In the genomic region with DNA sequence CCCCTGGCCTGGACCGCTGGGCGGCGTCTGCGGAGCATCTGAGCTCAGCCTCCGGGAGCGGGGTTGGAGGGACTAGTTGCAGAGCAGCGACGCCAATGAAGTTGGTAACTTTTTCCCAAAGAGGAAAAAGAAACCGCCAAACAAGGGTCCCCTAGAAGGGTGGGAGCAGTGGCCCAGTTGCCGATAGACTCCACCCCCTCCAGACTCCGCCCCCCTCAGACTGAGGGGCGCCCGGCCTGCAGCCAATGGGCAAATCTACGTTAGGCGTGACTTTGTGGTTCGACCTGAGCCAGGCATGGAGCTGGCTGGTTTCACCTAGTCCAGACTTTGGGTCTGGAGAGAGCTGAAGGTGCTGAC, we compare ENCODE assay signal across 9 mouse cellular contexts.
DNase-seq lines count a peak whose midpoint lies in the region; ATAC-seq lines count a peak whose summit lies in the region.
"Had no signal": no experiment of that assay in that cellular context is flagged by ENCODE, and none has a peak within 500 bp of the region (broad histone marks: within the 10 kb centered on the region; RNA-seq: fewer than 3 reads in every experiment).

No protein-coding gene starts in this region.

- peak overlapping the region; percentile 67 for H3K4me3 ChIP-seq in heart, embryonic 10.5 days
- H3K4me3 ChIP-seq in heart, embryonic 16.5 days (ENCODE audit: low read length) = peak overlapping the region; percentile 69
- H3K4me3 ChIP-seq in neural tube, embryonic 11.5 days (ENCODE audit: low read depth, low read length) = peak overlapping the region; percentile 49

- H3K9me3 ChIP-seq in heart, embryonic 10.5 days = no peaks in the 10 kb centered on the region
- no peaks in the 10 kb centered on the region for H3K9me3 ChIP-seq in heart, embryonic 16.5 days (replicated peaks; ENCODE audit: control insufficient read depth, low read length)
- H3K9me3 ChIP-seq in neural tube, embryonic 11.5 days (ENCODE audit: control insufficient read depth, low read length) = no peaks in the 10 kb centered on the region

- H3K27me3 ChIP-seq in heart, embryonic 10.5 days (ENCODE audit: insufficient read depth, poor library complexity, severe bottlenecking) = no peaks in the 10 kb centered on the region
- peaks cover 2% of the 10 kb centered on the region; the same call in 1 of the 2 replicates for H3K27me3 ChIP-seq in heart, embryonic 16.5 days (ENCODE audit: control insufficient read depth, insufficient read depth, low read length)
- H3K27me3 ChIP-seq in neural tube, embryonic 11.5 days (ENCODE audit: control insufficient read depth, insufficient read depth, low read length) = no peaks in the 10 kb centered on the region

- 1% methylated on average over 16 of the region's 16 CpGs for WGBS in heart, embryonic 10.5 days
- under 1% methylated on average over 16 of the region's 16 CpGs for WGBS in heart, embryonic 16.5 days
- under 1% methylated on average over 16 of the region's 16 CpGs for WGBS in neural tube, embryonic 11.5 days

- H3K4me2 ChIP-seq in heart, embryonic 16.5 days (ENCODE audit: low read depth, low read length) = peak overlapping the region; percentile 100
- peak overlapping the region; percentile 96 for H3K4me2 ChIP-seq in neural tube, embryonic 11.5 days (ENCODE audit: low read depth)

- intact Hi-C loops in left cerebral cortex, postnatal 25 days (cut with DNase I) = loop anchor here (5.0 to 10.0 kb wide), 2 partner anchors 76 to 128 kb away; a partner anchor contains a TSS

- peak overlapping the region; percentile 75 for H3K9ac ChIP-seq in heart, embryonic 16.5 days (ENCODE audit: low read length)
- peak overlapping the region; percentile 65 for H3K9ac ChIP-seq in neural tube, embryonic 11.5 days (ENCODE audit: low read length)

- peak overlapping the region; percentile 92 for H3K27ac ChIP-seq in heart, embryonic 10.5 days
- no peak overlapping the region for H3K27ac ChIP-seq in heart, embryonic 16.5 days (ENCODE audit: low read length)
- H3K27ac ChIP-seq in neural tube, embryonic 11.5 days (ENCODE audit: low read depth, low read length) = peak overlapping the region; percentile 67

- H3K4me1 ChIP-seq in heart, embryonic 10.5 days = peaks cover 27% of the 10 kb centered on the region
- H3K4me1 ChIP-seq in heart, embryonic 16.5 days (ENCODE audit: control insufficient read depth, insufficient read depth, low read length) = peaks cover 8% of the 10 kb centered on the region
- peaks cover 5% of the 10 kb centered on the region for H3K4me1 ChIP-seq in neural tube, embryonic 11.5 days (ENCODE audit: control insufficient read depth, insufficient read depth, low read length)

- peak; percentile 67; the same call in 1 of the 2 replicates for ATAC-seq in heart, embryonic 16.5 days (replicated peaks; ENCODE audit: extremely low read depth, insufficient read depth, low FRiP score)
- ATAC-seq in neural tube, embryonic 11.5 days (ENCODE audit: insufficient read depth, low FRiP score, low TSS enrichment) = peak; percentile 82

- no peaks in the 10 kb centered on the region for H3K36me3 ChIP-seq in heart, embryonic 10.5 days
- no peaks in the 10 kb centered on the region for H3K36me3 ChIP-seq in heart, embryonic 16.5 days (ENCODE audit: control insufficient read depth, insufficient read depth)
- H3K36me3 ChIP-seq in neural tube, embryonic 11.5 days (ENCODE audit: control insufficient read depth, insufficient read depth, low read length) = no peaks in the 10 kb centered on the region
- H3K36me3 ChIP-seq: G1E had no signal

- DNase-seq in heart, embryonic 10.5 days (ENCODE audit: low spot score) = peak; percentile 90
- DNase-seq in heart, adult 11 months = no peak
- DNase-seq in adrenal gland, postnatal 4 days (ENCODE audit: low spot score in 2 of 2) = peak; percentile 4 to 6
- DNase-seq in liver = peak; percentile 72
- peak; percentile 81 for DNase-seq in neural tube, embryonic 11.5 days (ENCODE audit: low spot score)
- DNase-seq in left cerebral cortex, postnatal 25 days (ENCODE audit: low spot score in 2 of 2) = no peak
- no peak for DNase-seq in right cerebral cortex, adult 2 months (ENCODE audit: low spot score in 2 of 2)

Comparison
In these comparisons a context has a peak if more than half of its experiments do, and no peak if none do; other contexts are left out.
1. DNase-seq: peak in heart, embryonic 10.5 days (single experiment), adrenal gland, postnatal 4 days (2 of 2), liver (single experiment) and neural tube, embryonic 11.5 days (single experiment); none in heart, adult 11 months (single experiment), left cerebral cortex, postnatal 25 days (0 of 2) and right cerebral cortex, adult 2 months (0 of 2).
2. Peak in every context shown above with its lines, with median percentiles within 50 percentile points of each other: H3K4me3 ChIP-seq.